Mouse (Mus musculus): ENCODE results near the gene Bcl7c. TPM values are rescaled to one million over a fixed set of nuclear protein-coding genes. Genes with fewer than 3 reads are reported as not detected.

The Bcl7c gene
- polyA plus RNA-seq, 1 experiment from 2014 or later: 34.1 TPM

DNA sequence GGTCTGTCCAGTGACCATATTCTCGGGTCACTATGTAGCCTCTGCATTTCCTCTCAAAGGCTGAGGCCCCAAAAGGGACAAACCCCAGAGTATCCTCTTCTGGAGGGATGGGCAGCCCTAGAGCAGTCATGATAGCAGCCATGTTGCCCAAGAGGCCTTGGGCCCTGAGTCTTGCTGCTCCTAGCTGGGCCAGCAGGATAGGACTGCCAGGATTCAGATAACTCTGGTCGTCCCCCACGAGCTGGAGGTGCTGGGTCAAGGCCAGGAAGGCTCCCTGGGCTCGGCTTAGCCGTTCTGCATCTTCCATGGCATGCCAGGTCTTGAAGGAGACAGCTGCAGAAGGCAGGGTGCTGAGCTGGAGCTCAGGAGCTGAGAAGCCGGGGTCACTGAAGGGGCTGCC lies 10.5 kb upstream of the Bcl7c start:
- no peak for DNase-seq (ENCODE audit: low spot score)
- no peak for ATAC-seq
- no peaks in the 10 kb centered on the region for H3K27me3 ChIP-seq (replicated peaks; ENCODE audit: insufficient read depth, low read length)
- no peak overlapping the region for H3K9ac ChIP-seq (replicated peaks; ENCODE audit: low read depth)
- no peaks in the 10 kb centered on the region for H3K9me3 ChIP-seq (ENCODE audit: low read length)
- 87% methylated on average over 6 of the region's 6 CpGs for WGBS
- no peak overlapping the region for H3K27ac ChIP-seq (ENCODE audit: low read length)
- TF ChIP-seq EP300 (IDR thresholded peaks at IDR 0.05) (no peak), CTCF (IDR thresholded peaks at IDR 0.05) (no peak)
- no peaks in the 10 kb centered on the region for H3K36me3 ChIP-seq (ENCODE audit: insufficient read depth, low read length)
- no peak overlapping the region for H3K4me2 ChIP-seq (replicated peaks; ENCODE audit: low read depth, low read length)
- H3K4me1 ChIP-seq (ENCODE audit: insufficient read depth, low read depth, low read length): no peaks in the 10 kb centered on the region
- no peak overlapping the region for H3K4me3 ChIP-seq (ENCODE audit: low read depth, low read length)

DNA sequence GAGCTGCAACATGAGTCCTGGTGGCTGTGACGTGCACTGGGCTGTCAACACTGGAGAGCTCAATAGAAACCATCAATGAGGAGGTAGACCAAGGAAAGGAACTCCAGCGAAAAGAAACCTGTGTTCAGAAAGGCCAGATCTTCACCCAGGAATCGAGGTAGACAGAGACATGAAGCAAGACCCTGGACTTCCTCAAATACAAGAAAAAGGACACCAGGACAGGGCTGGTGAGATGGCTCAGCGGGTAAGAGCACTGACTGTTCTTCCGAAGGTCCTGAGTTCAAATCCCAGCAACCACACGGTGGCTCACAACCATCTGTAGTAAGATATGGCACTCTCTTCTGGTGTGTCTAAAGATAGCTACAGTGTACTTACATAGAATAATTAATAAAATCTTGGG lies 9.6 kb upstream of the Bcl7c start:
- TF ChIP-seq EP300 (IDR thresholded peaks at IDR 0.05) (no peak), CTCF (IDR thresholded peaks at IDR 0.05) (no peak)
- no peaks in the 10 kb centered on the region for H3K9me3 ChIP-seq (ENCODE audit: low read length)
- H3K27ac ChIP-seq (ENCODE audit: low read length): no peak overlapping the region
- no peak overlapping the region for H3K4me3 ChIP-seq (ENCODE audit: low read depth, low read length)
- no peaks in the 10 kb centered on the region for H3K27me3 ChIP-seq (replicated peaks; ENCODE audit: insufficient read depth, low read length)
- no peak overlapping the region for H3K9ac ChIP-seq (replicated peaks; ENCODE audit: low read depth)
- no peak for DNase-seq (ENCODE audit: low spot score)
- no peak for ATAC-seq
- no peaks in the 10 kb centered on the region for H3K36me3 ChIP-seq (ENCODE audit: insufficient read depth, low read length)
- no peaks in the 10 kb centered on the region for H3K4me1 ChIP-seq (ENCODE audit: insufficient read depth, low read depth, low read length)
- no peak overlapping the region for H3K4me2 ChIP-seq (replicated peaks; ENCODE audit: low read depth, low read length)
- WGBS: 84% methylated on average over 6 of the region's 6 CpGs

DNA sequence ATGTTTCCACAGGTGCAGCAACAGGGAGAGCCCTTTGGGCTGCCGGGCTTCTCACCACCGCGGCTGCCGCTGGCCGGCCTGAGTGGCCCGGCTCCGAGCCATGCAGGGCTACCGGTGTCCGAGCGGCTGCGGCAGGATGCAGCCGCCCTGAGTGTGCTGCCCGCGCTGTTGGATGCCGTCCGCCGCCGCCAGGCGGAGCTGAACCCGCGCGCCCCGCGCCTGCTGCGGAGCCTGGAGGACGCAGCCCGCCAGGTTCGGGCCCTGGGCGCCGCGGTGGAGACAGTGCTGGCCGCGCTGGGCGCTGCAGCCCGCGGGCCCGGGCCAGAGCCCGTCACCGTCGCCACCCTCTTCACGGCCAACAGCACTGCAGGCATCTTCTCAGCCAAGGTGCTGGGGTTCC lies 8.3 kb upstream of the Bcl7c start:
- DNase-seq (ENCODE audit: low spot score) (peak; percentile 61), ATAC-seq (peak; percentile 64)
- H3K4me1 ChIP-seq (ENCODE audit: insufficient read depth, low read depth, low read length): no peaks in the 10 kb centered on the region
- H3K9me3 ChIP-seq (ENCODE audit: low read length): no peaks in the 10 kb centered on the region
- no peaks in the 10 kb centered on the region for H3K36me3 ChIP-seq (ENCODE audit: insufficient read depth, low read length)
- H3K4me3 ChIP-seq (ENCODE audit: low read depth, low read length): no peak overlapping the region
- H3K27me3 ChIP-seq (replicated peaks; ENCODE audit: insufficient read depth, low read length): no peaks in the 10 kb centered on the region
- TF ChIP-seq EP300 (IDR thresholded peaks at IDR 0.05) (no peak), CTCF (IDR thresholded peaks at IDR 0.05) (peak; percentile 76)
- no peak overlapping the region for H3K9ac ChIP-seq (replicated peaks; ENCODE audit: low read depth)
- H3K27ac ChIP-seq (ENCODE audit: low read length): no peak overlapping the region
- WGBS: 2% methylated on average over 24 of the region's 41 CpGs
- peak overlapping the region; percentile 48 for H3K4me2 ChIP-seq (replicated peaks; ENCODE audit: low read depth, low read length)

GRCm38 (mm10) chr7:127714816-127715215 lies 6.1 kb upstream of the Bcl7c start:
- H3K9me3 ChIP-seq (ENCODE audit: low read length): no peaks in the 10 kb centered on the region
- no peaks in the 10 kb centered on the region for H3K27me3 ChIP-seq (replicated peaks; ENCODE audit: insufficient read depth, low read length)
- H3K36me3 ChIP-seq (ENCODE audit: insufficient read depth, low read length): no peaks in the 10 kb centered on the region
- H3K4me3 ChIP-seq (ENCODE audit: low read depth, low read length): no peak overlapping the region
- H3K9ac ChIP-seq (replicated peaks; ENCODE audit: low read depth): no peak overlapping the region
- H3K4me2 ChIP-seq (replicated peaks; ENCODE audit: low read depth, low read length): no peak overlapping the region
- 77% methylated on average over 4 of the region's 4 CpGs for WGBS
- no peak for DNase-seq (ENCODE audit: low spot score)
- TF ChIP-seq CTCF (IDR thresholded peaks at IDR 0.05) (no peak), EP300 (IDR thresholded peaks at IDR 0.05) (no peak)
- 0 out of 2 replicates have a peak, but pooled peaks cover 4% of the 10 kb centered on the region for H3K4me1 ChIP-seq (ENCODE audit: insufficient read depth, low read depth, low read length)
- ATAC-seq: no peak
- H3K27ac ChIP-seq (ENCODE audit: low read length): no peak overlapping the region

GRCm38 (mm10) chr7:127712461-127713385 lies 4.0 kb upstream of the Bcl7c start, which contains the start of gene Ctf1:
Ctf1 (plus strand) TSS chr7:127712736.
- DNase-seq (ENCODE audit: low spot score) (peak; percentile 94), ATAC-seq (peak; percentile 47)
- 4% methylated on average over 27 of the region's 28 CpGs for WGBS

GRCm38 (mm10) chr7:127711456-127711855 lies 2.7 kb upstream of the Bcl7c start:
- DNase-seq (ENCODE audit: low spot score) (peak; percentile 16), ATAC-seq (no peak)
- 46% methylated on average over 3 of the region's 3 CpGs for WGBS
- Histone ChIP-seq H3K4me3 (ENCODE audit: low read depth, low read length) (no peak overlapping the region), H3K27ac (ENCODE audit: low read length) (no peak overlapping the region), H3K4me2 (replicated peaks; ENCODE audit: low read depth, low read length) (no peak overlapping the region), H3K27me3 (replicated peaks; ENCODE audit: insufficient read depth, low read length) (no peaks in the 10 kb centered on the region), H3K9me3 (ENCODE audit: low read length) (no peaks in the 10 kb centered on the region), H3K9ac (replicated peaks; ENCODE audit: low read depth) (no peak overlapping the region), H3K36me3 (ENCODE audit: insufficient read depth, low read length) (0 out of 2 replicates have a peak, but pooled peaks cover 2% of the 10 kb centered on the region), H3K4me1 (ENCODE audit: insufficient read depth, low read depth, low read length) (peaks cover 8% of the 10 kb centered on the region; the same call in 1 of the 2 replicates)
- TF ChIP-seq EP300 (IDR thresholded peaks at IDR 0.05) (no peak), CTCF (IDR thresholded peaks at IDR 0.05) (no peak)

More at GRCm38 (mm10) chr7:127712461-127713385, 4.0 kb upstream of the Bcl7c start, which contains the start of gene Ctf1:
- peak within 1 kb of the TSS; percentile 86 for H3K27ac ChIP-seq (ENCODE audit: low read length)
- peak within 1 kb of the TSS; percentile 60 for H3K4me2 ChIP-seq (replicated peaks; ENCODE audit: low read depth, low read length)
- no peaks in the 10 kb centered on the region for H3K9me3 ChIP-seq (ENCODE audit: low read length)
- H3K4me3 ChIP-seq (ENCODE audit: low read depth, low read length): peak within 1 kb of the TSS; percentile 37
- H3K27me3 ChIP-seq (replicated peaks; ENCODE audit: insufficient read depth, low read length): no peaks in the 10 kb centered on the region
- TF ChIP-seq CTCF (IDR thresholded peaks at IDR 0.05): no peak
- TF ChIP-seq EP300 (IDR thresholded peaks at IDR 0.05): no peak; the same call in 1 of the 2 replicates
- H3K36me3 ChIP-seq (ENCODE audit: insufficient read depth, low read length): no peaks in the 10 kb centered on the region
- H3K4me1 ChIP-seq (ENCODE audit: insufficient read depth, low read depth, low read length): peaks cover 8% of the 10 kb centered on the region; the same call in 1 of the 2 replicates
- peak within 1 kb of the TSS; percentile 36; the same call in 1 of the 2 replicates for H3K9ac ChIP-seq (replicated peaks; ENCODE audit: low read depth)
